Mouse (Mus musculus) heart, postnatal 25 days (tissue): ENCODE measurements at regions not wholly inside any gene's neighbourhood (a gene's known extent, or its start where the extent isn't known, plus 50 kb on each side); places are given as distances from the start of the nearest gene placed in this dataset.

Experiments used
- DNase-seq: peaks from one replicate; pipeline ENCODE4 v3.0.0; 2022; ENCODE audit warnings: low spot score
- intact Hi-C: fragments of 180-260 bp; cut with DNase I; formaldehyde crosslinking; loops from one replicate; pipeline ENCODE4 v1.15.1; 2025

DNA sequence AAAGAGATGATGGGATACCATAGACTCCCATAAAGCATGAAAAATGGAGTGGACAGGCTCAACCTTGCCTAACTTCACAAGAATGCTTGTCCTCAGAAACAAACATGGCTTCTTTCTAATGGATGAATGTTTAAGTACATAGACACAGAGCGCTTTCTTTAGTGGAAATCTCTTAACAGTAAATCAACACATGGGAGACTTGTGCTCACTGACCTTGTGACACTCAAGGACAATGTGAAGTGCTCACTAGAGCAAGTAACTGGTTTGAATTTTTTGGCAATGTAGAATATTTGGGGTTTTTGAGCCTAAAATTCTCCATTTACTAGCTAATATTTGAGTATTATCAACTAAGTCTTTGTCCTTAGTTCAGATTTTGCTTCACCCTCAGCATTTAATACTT, 88.0 kb downstream of the Tent5c start:
- intact Hi-C loops, result no loop called here
- DNase-seq, result no peak

DNA sequence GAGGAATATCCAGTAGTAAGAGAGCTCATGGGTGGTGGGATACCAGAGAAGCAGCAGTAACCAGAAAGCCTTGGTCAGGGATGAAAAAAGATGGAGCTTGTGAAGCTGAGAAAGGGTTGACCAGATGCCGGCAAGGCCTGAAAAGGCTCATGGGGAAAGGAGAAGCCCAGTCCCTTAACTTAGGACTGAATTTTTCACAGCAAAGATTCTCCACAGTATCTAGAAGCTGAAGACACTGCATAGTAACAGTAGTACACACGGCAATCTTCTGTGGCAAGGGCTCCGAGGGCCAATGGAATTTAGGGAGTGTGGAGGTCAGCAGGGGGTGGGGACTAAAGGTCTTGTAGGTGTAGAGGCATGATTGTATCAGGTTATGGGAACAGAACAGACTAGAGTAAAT, 91.6 kb downstream of the Tent5c start:
- DNase-seq, result no peak
- intact Hi-C loops, result no loop called here

DNA sequence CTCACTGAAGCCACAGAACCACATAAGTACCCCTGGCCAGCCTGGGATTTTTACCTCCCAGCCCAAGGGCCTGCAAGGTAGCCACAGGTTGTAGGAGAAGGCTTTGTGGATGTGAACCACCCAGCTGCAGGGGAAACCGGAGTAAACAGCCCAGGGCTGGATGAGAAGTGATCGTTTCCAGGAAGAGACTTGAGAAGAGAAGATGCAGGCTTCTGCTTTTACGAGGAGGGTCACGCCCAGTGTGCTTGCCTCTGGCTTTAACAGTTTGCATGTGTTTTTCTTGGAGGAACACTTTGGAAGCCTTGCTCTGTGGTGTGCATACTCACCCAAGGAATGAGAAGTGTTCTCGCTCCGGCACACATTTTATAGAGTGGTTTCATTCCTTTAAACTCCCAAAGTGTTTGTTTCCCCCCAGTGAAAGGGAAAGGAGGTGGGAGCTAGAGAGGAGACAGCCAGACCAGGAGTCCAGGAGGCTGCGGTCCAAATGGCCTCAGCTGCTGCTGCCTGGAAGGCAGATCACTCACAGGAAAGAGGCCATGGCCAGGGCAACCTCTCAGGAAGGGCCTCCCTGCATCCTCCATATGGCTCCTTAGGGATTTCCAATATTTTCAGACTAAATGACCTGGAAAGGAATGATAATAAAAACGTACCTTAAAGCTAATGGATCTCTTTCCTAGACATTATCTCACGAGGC, 94.1 kb downstream of the Tent5c start:
- DNase-seq, result no peak
- intact Hi-C loops, result no loop called here

DNA sequence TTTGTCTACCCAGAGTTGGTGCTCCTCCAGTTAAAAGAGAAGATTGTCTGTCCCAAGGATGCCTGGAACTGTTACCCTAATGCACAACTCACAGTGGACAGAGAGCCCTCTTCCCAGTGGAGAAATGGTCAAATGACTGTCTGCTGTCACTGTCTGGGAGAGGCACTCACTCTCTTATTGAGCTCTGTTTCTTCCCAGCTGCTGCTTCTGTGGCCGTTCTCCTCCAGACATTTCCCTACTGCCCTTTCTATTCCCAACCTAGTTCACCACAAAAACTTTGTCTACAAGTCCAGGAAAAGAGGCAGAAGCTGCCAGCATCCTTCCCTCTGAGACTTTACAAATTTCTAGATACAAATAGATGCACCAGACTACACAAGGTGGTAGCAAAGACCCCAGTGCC, 95.2 kb downstream of the Tent5c start:
- DNase-seq, result no peak
- intact Hi-C loops, result no loop called here

DNA sequence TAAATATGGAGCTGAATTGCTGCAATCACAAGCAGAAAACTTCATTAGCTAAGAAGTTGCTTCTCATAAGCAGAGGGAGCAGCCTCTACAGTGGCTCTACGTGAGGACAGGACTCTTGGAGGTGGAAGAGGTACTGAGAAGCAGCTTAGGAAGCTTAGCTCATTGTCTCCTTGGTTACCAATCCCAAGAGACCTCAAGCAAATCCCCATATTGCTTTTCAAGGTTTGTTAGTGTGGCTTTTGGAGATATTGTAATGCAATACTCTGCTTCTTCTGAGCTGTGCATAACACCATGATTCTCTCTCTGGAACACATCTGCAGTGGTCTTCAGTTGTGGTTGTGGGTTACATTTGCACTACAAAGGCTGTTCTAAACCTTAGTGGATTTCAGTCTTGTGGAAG, 106.9 kb downstream of the Tent5c start:
- intact Hi-C loops, result no loop called here
- no peak for DNase-seq

DNA sequence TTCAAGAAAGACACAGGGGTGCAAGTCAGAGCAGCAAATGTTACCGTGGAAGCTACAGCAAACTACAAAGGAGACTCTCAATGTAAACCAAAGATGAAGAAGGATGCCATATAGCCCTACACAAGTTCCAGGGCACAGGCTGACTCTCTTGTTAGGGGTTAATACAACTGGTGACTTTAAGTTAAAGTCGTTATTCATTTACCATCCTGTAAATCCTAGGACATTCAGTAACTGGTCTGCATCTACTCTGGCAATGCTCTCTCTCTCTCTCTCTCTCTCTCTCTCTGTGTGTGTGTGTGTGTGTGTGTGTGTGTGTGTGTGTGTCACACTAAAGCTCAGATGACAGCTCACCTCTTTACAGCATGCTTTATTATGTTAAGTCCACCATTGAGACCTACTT, 107.8 kb downstream of the Tent5c start:
- intact Hi-C loops, result no loop called here
- DNase-seq, result no peak

DNA sequence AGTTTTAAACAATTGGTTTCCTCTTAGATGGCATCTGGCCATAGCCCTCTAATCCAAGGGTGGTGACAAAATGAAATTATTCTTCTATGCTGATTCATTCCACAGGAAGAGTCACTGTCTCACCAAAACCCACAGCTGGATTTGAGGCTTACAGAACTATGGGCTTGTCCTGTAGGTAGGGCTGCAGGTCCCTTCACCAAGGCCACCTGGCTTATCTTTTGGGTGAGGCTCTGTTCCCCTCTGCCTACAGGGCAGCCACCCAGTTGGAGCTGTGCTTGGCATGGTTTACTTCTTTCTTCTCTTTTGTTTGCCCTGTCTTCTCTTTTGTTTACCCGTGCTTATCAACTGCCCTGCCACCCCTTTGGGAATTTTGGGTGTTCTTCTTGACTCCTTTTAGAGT, 113.0 kb downstream of the Tent5c start:
- intact Hi-C loops, result no loop called here
- DNase-seq, result no peak

DNA sequence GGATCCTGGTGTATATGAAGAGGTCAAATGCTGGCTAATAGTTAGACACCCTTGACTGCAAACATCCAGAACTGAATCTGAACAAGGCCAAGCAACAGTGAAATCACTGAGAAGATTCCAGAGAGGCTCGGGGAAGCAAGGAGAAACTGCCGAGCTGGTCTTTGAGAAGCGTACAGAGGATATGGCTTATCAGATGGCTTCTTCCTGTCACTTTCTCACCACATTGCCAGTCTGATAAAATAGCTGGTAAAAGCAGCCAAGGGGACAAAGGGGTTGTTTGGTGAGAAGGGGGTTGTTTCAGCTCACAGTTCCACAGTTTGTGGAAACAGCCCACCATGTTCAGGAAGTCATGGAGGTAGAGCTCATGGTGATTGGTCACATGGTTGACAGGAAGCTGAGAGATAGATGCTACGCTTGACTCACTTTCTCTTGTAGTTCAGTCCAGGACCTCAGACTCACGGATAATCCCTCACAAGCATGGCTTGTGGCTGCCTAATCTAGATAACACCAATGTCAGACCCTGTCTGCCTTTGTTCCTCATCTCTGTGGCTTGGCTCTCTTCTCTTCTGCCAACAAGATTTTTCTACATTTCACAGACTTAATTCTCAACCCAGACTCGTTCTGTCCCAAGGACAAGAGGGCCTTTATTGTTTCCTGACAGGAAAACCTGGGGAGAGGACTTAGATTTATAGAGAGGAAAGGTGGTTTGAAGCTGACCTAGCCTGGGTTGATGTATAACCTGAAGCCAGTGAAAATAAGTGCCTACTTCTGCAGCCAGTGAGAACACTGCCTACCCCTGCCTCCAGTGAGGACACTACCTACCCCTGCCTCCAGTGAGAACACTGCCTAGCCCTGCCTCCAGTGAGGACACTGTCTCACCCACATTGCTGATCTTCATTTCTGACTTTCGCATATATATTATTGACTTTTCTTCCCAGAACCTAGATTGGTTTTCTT, 122.0 kb downstream of the Tent5c start:
- intact Hi-C loops, result no loop called here
- no peak for DNase-seq

DNA sequence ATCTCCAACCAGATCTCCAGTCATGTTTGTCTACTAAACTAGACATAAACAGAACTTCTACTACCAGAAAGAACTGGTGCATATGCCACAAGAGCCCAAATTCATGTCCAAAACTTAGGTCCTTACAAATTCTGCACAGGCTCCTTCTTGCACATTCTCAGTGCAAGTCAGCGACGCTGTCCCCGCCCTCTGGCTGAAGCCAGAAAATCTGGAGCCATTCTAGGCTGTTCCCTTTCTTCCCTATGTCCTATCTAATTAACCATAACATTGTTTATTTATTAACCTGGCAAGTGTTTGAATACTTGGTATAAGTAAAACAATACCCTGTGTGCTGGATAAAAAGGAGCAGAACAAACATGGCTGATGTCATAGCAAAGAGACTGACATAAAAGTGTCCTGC, 122.7 kb downstream of the Tent5c start:
- intact Hi-C loops, result no loop called here
- no peak for DNase-seq

DNA sequence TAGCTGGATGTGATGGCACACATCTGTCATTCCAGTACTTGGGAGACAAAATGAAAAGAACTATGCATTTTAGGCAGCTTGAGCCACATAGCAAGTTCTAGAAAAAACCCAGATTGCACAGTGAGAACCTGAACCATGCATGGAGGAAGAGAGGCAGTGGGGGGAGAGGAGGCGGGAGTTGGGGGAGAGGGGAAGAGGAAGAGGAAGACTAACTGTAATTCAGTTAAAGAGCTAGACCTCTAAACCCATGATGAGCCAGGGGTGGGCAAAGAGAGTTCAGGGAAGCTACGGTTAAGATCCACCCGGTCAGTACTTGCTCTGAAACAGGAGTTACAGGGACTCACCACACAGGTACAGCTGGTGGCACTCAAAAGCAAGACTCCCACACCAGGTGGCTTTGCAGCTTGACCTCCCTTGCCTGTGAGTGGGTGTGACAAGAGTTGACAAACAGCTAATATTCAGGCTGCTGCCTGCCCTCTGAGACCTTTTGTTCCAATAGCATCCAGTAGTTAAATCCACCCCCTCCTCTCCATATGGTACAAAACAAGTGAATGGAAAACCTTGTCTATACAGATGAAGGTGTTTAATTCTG, 123.7 kb downstream of the Tent5c start:
- no peak for DNase-seq
- intact Hi-C loops, result no loop called here

DNA sequence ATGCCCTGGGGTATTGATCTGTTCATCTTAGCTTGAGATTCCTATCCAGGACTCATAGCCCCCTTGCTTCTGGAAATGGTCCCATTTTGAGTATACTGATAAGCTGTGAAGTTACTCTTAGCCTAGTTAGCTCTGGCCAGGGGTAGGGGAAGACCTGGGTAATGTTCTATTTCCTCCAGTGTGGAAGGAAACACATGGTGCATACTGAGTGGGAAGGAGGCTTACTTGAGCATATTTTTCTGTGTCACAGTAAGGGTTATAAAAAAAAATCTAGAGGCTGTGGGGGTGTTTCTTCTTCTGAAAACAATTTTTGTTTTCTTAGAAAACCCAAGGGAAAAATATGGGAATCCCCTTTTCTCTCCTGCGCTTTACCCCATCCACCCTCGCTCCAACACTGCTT, 124.4 kb downstream of the Tent5c start:
- intact Hi-C loops, result no loop called here
- no peak for DNase-seq

DNA sequence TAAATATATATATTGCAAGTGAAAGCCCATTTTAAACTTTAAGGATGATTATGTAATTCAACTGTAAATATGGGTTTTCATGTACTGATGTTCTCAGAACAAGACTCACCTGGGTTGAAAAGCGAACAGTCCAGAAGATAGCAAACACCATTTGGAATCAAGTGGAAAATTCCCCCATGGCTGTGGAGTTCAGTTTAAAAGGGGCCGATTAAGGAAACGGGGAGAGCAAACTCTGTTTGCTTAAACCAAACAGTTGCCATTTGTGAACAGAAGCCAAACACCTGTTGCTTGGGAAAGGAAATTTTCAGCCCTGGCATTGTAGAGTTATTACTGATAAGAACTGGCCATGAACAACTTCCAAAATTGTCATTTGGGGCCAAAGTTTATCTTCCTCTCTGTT, 126.1 kb downstream of the Tent5c start:
- DNase-seq, result no peak
- intact Hi-C loops, result no loop called here

DNA sequence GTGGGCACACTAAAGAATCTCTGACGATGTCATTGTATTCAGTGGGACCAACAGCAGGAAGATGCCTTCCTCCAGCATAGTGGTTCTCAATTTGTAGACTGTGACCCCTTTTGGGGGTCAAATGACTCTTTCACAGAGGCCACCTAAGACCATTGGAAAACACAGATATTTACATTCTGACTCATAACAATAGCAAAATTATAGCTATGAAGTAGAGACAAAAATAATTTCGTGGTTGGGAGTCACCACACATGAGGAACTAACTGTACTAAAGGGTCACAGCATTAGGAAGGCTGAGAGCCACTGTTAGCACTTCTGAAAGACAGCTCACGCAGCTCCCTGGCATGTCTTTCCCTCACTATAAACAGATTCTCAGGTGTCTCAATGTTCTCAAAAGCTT, 129.1 kb downstream of the Tent5c start:
- intact Hi-C loops, result no loop called here
- no peak for DNase-seq

DNA sequence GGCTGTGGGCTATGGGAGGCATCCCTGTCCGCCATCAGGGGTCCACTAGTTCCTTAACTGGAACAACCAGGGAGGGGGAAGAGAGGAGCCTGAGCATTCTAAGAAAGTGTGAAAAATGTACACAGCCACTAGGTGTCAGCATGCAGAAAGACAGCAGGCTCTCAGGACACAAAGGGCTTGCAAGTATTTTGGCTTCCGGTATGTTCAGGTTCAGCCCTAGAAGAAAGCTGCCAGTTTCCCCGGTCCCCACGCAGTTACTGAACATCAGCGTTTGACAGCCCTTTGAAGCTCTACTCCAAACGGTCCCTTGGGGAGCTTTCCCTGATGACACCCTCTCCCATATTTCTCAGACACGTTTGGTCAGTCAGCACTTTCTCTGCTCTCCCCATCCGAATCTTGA, 130.1 kb downstream of the Tent5c start:
- DNase-seq, result no peak
- intact Hi-C loops, result loop anchor here (2.0 kb wide), 1 partner anchor 210 kb away; no protein-coding TSS in a partner anchor

DNA sequence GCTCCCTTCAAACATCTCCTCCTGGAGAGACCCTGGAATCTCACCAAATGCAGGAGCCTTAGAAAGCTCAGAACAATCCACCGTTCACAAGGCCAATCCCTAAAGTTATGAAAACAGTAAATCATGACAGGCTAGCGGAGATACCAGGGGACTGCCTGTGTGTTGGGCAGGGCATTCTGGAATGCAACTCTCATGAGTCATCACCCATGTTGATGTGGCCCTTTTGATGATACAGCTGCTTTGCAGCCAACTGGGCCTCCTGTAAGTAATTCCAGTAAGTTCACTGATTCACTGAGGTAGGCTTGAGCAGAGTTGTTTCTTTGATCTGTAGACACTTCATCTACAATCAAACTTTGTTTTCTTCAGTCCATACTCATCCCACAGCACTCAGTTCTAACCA, 155.6 kb downstream of the Tent5c start:
- intact Hi-C loops, result no loop called here
- DNase-seq, result no peak

DNA sequence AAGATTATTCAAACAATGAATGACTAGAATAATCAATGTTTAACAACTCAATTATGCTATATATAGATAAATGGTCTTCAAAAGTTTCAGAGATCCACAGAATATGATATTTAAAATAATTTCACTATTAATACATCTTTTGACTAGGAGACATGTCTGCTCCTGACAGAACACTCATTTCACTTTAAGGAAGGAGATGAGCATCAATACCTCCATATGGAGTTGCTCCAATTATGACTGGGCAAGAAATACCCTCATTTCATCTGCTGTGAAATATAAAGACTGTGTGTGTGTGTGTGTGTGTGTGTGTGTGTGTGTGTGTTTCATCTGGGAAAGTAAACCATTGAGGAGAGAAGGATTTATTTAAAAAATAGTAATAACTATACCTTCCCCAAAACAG, 156.2 kb upstream of the Wdr3 start:
- DNase-seq, result no peak
- intact Hi-C loops, result no loop called here

DNA sequence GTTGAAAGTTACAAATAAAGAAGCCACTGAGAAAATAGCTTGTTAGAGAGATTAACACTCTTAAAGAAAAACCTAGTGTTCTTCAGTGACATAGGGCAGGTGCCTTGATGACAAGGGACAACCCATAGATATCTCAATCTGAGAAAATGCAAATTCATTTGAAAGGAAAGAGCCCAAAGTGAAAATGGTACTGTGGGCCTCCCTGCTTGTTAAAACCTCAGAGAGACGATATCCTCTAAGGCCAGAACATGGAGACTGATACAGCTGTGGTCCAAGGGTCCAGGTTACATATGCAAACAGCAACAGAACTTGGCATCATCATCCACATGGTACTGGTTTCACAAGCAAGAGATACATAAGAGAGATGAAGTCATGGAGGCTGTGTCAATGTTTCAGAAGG, 125.6 kb upstream of the Wdr3 start:
- no peak for DNase-seq
- intact Hi-C loops, result no loop called here

DNA sequence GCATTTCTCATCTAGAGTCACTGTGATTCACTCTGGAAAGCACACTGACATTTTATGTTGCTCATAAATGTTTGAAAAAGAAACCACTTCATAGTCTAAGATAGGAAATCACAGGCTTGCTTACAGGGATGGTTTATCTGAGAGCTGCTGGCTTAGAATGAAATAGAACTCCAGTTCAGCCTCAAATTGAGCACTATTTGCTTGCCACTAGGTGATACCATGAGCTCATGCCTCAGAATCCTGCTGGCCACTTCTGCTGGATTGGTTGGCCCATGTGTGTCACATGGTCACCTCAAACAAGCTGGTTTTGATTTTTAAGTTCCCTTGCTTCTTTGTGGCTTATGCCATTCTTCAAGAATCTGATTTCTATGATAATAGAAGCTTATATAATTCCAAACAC, 104.8 kb upstream of the Wdr3 start:
- DNase-seq, result no peak
- intact Hi-C loops, result no loop called here

DNA sequence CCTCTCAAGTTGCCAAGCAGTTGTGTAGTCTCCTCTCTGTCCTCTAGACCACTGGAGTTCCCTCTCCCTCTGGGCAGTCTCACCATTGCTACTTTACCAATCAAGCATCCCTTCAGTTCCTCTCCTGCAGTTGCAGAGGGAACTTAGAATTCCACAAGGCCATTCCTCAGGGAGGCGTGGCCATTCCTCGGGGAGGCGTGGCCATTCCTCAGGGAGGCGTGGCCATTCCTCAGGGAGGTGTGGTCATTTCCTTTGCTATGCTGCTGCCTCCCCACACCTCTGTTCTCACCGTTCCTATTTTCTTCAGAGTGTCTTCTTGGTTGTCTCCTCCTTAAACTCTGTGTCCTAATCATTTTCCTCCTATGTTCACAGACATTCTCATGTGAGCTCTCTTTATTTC, 102.8 kb upstream of the Wdr3 start:
- intact Hi-C loops, result no loop called here
- DNase-seq, result no peak
